Mouse (Mus musculus) myocyte (in vitro differentiated cells): ENCODE measurements around the gene Ankib1. TPM values are rescaled to one million over a fixed set of nuclear protein-coding genes. Genes with fewer than 3 reads are reported as not detected.

Source experiments
- H3K27me3 ChIP-seq: one replicate; pipeline ENCODE4 v1.6.1; 2011; ENCODE audit not compliant: control insufficient read depth, insufficient read depth, insufficient read length
- H3K36me3 ChIP-seq: one replicate; pipeline ENCODE4 v1.6.1; 2011; ENCODE audit not compliant: control insufficient read depth, insufficient read depth
- H3K4me2 ChIP-seq: one replicate; pipeline ENCODE4 v1.6.1; 2011; ENCODE audit warnings: low read depth, control low read depth
- H3K4me3 ChIP-seq: one replicate; pipeline ENCODE4 v1.5.1; 2011; ENCODE audit warnings: mild to moderate bottlenecking, control low read depth, moderate library complexity
- H3K79me2 ChIP-seq: one replicate; pipeline ENCODE4 v1.6.1; 2011; ENCODE audit not compliant: control insufficient read depth, insufficient read depth
- H3ac ChIP-seq: one replicate; pipeline ENCODE4 v1.6.1; 2011; ENCODE audit not compliant: control insufficient read depth, insufficient read length
- CEBPB ChIP-seq: IDR thresholded peaks from 2 replicates; pipeline ENCODE4 v1.6.1; 2011; ENCODE audit warnings: mild to moderate bottlenecking, moderate library complexity; ENCODE audit not compliant: poor library complexity, insufficient read depth, severe bottlenecking
- E2F4 ChIP-seq: IDR thresholded peaks from one replicate; pipeline ENCODE4 v1.6.1; 2011; ENCODE audit warnings: mild to moderate bottlenecking, control low read depth, moderate library complexity; ENCODE audit not compliant: insufficient read depth
- MAX ChIP-seq: IDR thresholded peaks from one replicate; pipeline ENCODE4 v1.6.1; 2011; ENCODE audit warnings: low read depth, mild to moderate bottlenecking, control low read depth
- MYOD1 ChIP-seq, 3 experiments: IDR thresholded peaks; one replicate each; pipeline ENCODE4 v1.6.1; 2011; ENCODE audit warnings: control low read depth in 2 of 3, low read depth in 2 of 3, mild to moderate bottlenecking in 2 of 3, moderate library complexity in 1 of 3; ENCODE audit not compliant: insufficient read length in 2 of 3, control insufficient read depth in 1 of 3
- MYOG ChIP-seq, 3 experiments: IDR thresholded peaks; one replicate each; pipeline ENCODE4 v1.6.1; 2011; ENCODE audit warnings: control low read depth in 2 of 3, low read depth in 2 of 3, mild to moderate bottlenecking in 2 of 3; ENCODE audit not compliant: insufficient read length in 2 of 3, control insufficient read depth in 1 of 3, insufficient read depth in 1 of 3
- POLR2A ChIP-seq: IDR thresholded peaks from one replicate; pipeline ENCODE4 v1.6.1; 2011; ENCODE audit warnings: low read depth, mild to moderate bottlenecking, control low read depth, moderate library complexity; ENCODE audit not compliant: insufficient read length
- POLR2AphosphoS2 ChIP-seq: IDR thresholded peaks from one replicate; pipeline ENCODE4 v1.6.1; 2011; ENCODE audit warnings: low read depth, control low read depth; ENCODE audit not compliant: insufficient read length
- REST ChIP-seq: IDR thresholded peaks from one replicate; pipeline ENCODE4 v1.6.1; 2011; ENCODE audit warnings: mild to moderate bottlenecking, control low read depth, moderate library complexity; ENCODE audit not compliant: insufficient read depth, insufficient read length
- SRF ChIP-seq: IDR thresholded peaks from one replicate; pipeline ENCODE4 v1.6.1; 2011; ENCODE audit warnings: low read depth; ENCODE audit not compliant: control insufficient read depth, insufficient read length
- TCF12 ChIP-seq: IDR thresholded peaks from one replicate; pipeline ENCODE4 v1.6.1; 2011; ENCODE audit warnings: mild to moderate bottlenecking, control low read depth; ENCODE audit not compliant: poor library complexity, insufficient read depth, severe bottlenecking
- TCF3 ChIP-seq: IDR thresholded peaks from one replicate; pipeline ENCODE4 v1.6.1; 2011; ENCODE audit warnings: low read depth, control low read depth; ENCODE audit not compliant: insufficient read length
- USF1 ChIP-seq: IDR thresholded peaks from one replicate; pipeline ENCODE4 v1.6.1; 2011; ENCODE audit warnings: low read depth, mild to moderate bottlenecking, control low read depth, moderate library complexity
- polyA plus RNA-seq: library from polyadenylated mRNA; unstranded; fragments of >200 nt; fragmentation: generic; extraction: Trizol; gene quantifications from one replicate; pipeline ENCODE4 v1.2.1, GENCODE M21; 2012; ENCODE audit warnings: missing spikeins

Gene Ankib1
- polyA plus RNA-seq, 1 experiment, result 8.5 TPM

DNA sequence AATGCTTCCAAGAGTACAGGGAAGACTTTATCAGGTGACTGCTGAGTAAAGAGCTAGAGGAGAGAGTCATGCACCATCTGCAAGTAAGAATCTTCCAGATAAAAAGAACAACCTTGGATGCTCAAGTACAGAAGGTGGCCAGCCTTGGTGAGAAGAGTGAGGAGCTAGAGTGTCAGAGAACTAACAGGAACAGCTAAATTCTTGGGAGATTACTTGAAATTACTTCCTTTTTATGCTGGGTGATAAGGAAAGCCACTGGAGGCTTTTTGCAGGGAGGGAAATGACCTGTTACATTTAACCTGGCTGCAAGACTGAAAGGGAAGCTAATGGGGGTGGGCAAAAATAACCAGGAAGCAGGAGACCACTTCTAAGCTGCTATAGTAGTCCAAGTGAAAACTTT lies 11.7 kb downstream of the Ankib1 start:
- Histone ChIP-seq H3K27me3 (no peaks in the 10 kb centered on the region), H3K4me3 (no peak overlapping the region), H3ac (no peak overlapping the region), H3K79me2 (peaks cover 61% of the 10 kb centered on the region), H3K36me3 (no peaks in the 10 kb centered on the region), H3K4me2 (no peak overlapping the region)
- no peak for TF ChIP-seq CEBPB
- TF ChIP-seq MYOG (IDR thresholded peaks at IDR 0.05; ENCODE audit: control insufficient read depth in 1 of 3, insufficient read depth in 1 of 3, insufficient read length in 2 of 3, low read depth in 2 of 3), result no peak
- no peak for TF ChIP-seq E2F4
- TF ChIP-seq TCF12, result no peak
- no peak for TF ChIP-seq REST
- TF ChIP-seq POLR2A, result no peak
- no peak for TF ChIP-seq MYOD1 (IDR thresholded peaks at IDR 0.05; ENCODE audit: control insufficient read depth in 1 of 3, insufficient read length in 2 of 3, low read depth in 2 of 3)
- no peak for TF ChIP-seq USF1
- TF ChIP-seq POLR2AphosphoS2, result no peak
- TF ChIP-seq MAX, result no peak
- TF ChIP-seq SRF, result no peak
- TF ChIP-seq TCF3, result no peak

DNA sequence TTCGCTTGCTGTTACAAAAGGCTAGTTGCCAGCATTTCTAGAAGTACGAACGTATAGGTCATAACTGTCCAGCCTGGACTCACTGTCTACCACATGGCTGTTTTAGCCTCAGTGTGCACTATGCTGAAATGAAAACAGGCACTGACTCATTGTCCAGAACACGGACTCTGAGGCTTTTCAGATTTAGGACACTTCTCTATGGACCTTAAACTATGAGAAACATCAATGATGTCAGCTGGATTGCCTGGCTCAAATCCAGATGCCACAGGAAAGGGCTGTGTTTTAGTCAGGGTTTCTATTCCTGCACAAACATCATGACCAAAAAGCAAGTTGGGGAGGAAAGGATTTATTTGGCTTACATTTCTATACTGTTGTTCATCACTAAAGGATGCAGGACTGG lies 15.2 kb downstream of the Ankib1 start:
- no peak for TF ChIP-seq CEBPB
- TF ChIP-seq POLR2AphosphoS2, result no peak
- TF ChIP-seq SRF, result no peak
- TF ChIP-seq MYOG (IDR thresholded peaks at IDR 0.05; ENCODE audit: control insufficient read depth in 1 of 3, insufficient read depth in 1 of 3, insufficient read length in 2 of 3, low read depth in 2 of 3), result no peak
- no peak for TF ChIP-seq USF1
- TF ChIP-seq TCF12, result no peak
- no peak for TF ChIP-seq TCF3
- no peak for TF ChIP-seq REST
- TF ChIP-seq E2F4, result no peak
- Histone ChIP-seq H3K4me2 (peak overlapping the region; percentile 64), H3K27me3 (no peaks in the 10 kb centered on the region), H3ac (no peak overlapping the region), H3K4me3 (no peak overlapping the region), H3K79me2 (peaks cover 49% of the 10 kb centered on the region), H3K36me3 (no peaks in the 10 kb centered on the region)

DNA sequence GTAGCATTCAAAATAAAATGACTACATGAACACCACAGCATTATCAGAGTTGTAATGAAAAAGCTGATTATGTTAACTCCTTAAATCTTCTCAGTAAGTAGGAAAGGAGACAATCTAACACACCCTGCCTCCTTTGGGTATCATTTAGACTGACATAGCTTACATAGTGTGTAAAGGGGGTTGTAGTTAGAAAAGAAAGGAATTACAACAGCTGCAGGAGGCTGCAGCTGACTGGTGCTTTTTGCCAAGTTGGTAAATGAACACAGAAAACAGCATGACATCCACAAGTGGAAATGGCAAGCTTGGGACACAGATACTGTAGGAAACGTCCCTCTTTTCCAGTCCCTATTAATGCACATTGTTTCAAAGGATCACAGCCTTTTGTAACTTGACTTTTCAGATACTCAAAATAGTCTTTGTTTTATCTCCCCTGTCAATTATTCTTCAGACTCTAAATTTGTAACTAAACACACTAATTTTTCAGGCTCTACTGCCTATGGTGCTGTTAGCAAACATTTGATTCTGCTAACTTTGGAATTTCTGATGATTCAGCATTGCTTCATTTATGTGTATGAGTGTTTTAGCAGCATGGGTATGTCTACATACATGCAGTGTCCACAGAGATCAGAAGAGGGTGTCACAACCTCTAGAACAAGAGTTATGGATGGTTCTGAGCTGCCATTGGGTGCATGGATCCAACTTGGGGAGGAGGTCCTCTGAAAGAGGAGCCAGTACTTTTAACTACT lies 17.8 kb downstream of the Ankib1 start:
- H3K79me2 ChIP-seq, result peaks cover 57% of the 10 kb centered on the region

DNA sequence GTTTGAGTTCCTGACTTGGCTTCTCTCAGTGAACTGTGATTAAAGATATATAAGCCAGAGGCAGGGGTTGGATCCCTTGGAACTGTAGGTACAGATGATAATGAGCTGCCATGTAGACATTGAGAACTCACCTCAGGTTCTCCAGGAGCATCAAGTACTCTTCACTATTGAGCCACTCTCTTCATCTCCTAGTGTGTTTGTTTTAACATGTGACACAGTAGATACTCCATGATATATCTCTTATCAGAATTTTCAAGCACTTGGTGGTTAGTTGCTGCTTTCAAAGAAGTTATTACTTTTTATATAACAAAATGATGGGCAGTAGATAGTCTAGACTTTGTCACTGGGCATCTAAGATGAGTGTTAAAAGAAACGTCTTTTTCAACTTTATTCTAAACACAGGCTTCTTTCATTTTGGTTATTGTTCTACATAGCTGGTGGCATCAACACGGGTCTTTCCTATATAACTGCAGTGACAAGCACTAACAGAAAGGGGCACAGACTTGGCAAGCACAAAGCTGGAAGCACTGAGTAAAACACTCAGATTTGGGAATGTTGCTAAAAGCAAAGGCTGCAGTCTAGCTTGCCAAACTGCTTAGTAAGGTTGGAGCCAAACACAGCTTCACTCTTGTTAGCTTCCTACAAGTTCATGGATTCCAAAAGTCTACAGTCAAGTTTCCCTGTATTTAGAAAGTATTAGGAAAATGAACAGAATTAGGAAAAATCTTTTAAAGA lies 18.6 kb downstream of the Ankib1 start:
- TF ChIP-seq POLR2AphosphoS2 (no peak), TCF3 (no peak), POLR2A (no peak), MYOG (IDR thresholded peaks at IDR 0.05; ENCODE audit: control insufficient read depth in 1 of 3, insufficient read depth in 1 of 3, insufficient read length in 2 of 3, low read depth in 2 of 3) (no peak), CEBPB (no peak), TCF12 (no peak), MYOD1 (IDR thresholded peaks at IDR 0.05; ENCODE audit: control insufficient read depth in 1 of 3, insufficient read length in 2 of 3, low read depth in 2 of 3) (no peak), REST (no peak), MAX (no peak), E2F4 (no peak)
- Histone ChIP-seq H3K36me3 (no peaks in the 10 kb centered on the region), H3K4me3 (no peak overlapping the region), H3K27me3 (no peaks in the 10 kb centered on the region), H3ac (no peak overlapping the region), H3K4me2 (peak overlapping the region; percentile 36), H3K79me2 (peaks cover 56% of the 10 kb centered on the region)

More for the DNA sequence above, 17.8 kb downstream of the Ankib1 start:
- Histone ChIP-seq H3ac (no peak overlapping the region), H3K27me3 (no peaks in the 10 kb centered on the region), H3K4me3 (no peak overlapping the region), H3K4me2 (peak overlapping the region; percentile 32), H3K36me3 (no peaks in the 10 kb centered on the region)
- no peak for TF ChIP-seq CEBPB
- TF ChIP-seq MYOD1 (IDR thresholded peaks at IDR 0.05; ENCODE audit: control insufficient read depth in 1 of 3, insufficient read length in 2 of 3, low read depth in 2 of 3), result peak; percentile 21 to 49 (median 30)
- peak in 1 of 3 experiments; percentile 59 for TF ChIP-seq MYOG (IDR thresholded peaks at IDR 0.05; ENCODE audit: control insufficient read depth in 1 of 3, insufficient read depth in 1 of 3, insufficient read length in 2 of 3, low read depth in 2 of 3)
- no peak for TF ChIP-seq TCF12
